Mouse (Mus musculus) liver, adult 10 weeks (tissue): ENCODE measurements around the gene Mtch1. TPM values are rescaled to one million over a fixed set of nuclear protein-coding genes. Genes with fewer than 3 reads are reported as not detected.

Experiments used
- polyA plus RNA-seq: library from polyadenylated mRNA; stranded (reverse); fragments of 350-450 nt; fragmentation: Illumina TruSeq; extraction: RNeasy Lipid Tissue Mini Kit (QIAGEN cat#74804); gene quantifications from one replicate; pipeline ENCODE4 v1.2.3, GENCODE M21; 2014; ENCODE audit warnings: low read depth, low replicate concordance

The Mtch1 gene
- polyA plus RNA-seq: 9.1 TPM

DNA sequence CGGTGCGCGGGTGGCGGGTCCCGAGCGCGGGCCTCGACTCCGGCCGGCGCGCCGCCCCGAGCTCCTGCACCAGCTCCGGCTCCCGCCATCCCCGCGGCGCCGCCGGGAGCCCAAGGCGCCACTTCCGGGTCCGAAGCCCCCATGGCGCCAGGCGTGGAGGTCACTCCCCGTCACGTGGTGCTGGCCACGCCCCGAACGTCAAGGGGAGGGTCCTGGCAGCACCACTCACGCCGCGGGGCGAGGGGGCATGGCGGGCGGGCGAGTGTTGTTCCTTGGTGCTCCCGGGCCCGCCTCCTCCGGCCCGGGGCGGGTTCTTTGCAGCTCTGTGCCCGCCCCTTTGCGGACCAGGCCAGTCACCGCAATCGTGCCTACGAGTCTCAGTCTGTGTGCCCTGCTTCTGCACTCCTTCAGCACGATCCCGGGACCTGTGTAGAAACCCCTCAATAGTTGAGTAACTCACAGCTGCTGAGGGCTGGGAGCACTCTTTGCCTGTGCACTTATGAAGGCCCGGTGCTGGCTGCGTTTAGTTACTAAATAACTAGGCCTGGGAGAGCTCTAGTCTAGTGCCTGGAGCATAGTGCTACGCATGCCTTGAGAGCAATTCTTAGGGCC is at the start of gene Mtch1:
TSS of gene Mtch1 (minus strand) at position 290 of the 612 bp plus-strand sequence.

DNA sequence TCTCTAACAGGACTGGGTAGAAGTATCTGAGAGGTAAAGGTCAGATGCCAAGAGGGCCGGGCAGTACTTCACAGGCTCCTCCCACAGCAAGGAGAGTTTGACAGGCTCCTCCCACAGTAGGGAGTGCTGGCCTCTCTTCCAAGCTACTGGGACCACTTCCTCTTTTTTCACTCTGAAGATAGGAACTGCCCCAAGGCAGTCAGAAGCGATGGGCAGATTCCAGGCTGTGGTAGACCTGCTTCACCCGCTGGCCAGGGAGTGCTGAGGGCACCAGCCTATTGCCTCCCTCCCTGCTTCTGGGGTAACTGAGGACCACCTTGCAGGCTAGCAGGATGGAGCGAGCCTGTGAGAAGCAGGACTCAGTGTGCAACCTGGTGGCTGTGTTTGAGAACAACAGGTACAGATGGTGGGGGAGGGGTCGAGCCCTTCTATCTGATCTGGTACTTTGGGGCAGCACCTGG is 13.1 kb upstream of the Mtch1 start, which contains the start of gene Fgd2:
TSS of gene Fgd2 (plus strand) at position 154 of the 461 bp plus-strand sequence.

DNA sequence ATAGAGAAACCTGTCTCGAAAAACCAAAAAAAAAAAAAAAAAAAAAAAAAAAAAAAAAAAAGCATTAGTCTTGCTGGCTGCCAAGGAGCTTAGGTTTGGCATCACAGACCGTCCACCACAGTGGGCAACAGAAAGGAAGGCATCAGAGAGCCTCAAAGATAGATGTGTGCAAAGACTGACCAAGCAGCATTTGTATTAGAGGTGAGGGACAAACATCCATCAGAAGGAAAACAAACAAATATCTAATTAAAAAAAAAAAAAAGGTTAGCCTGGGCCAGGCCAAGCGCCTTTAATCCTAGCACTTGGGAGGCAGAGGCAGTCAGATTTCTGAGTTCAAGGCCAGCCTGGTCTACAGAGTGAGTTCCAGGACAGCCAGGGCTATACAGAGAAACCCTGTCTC is 30.4 kb downstream of the Mtch1 start, which contains the start of gene Pi16:
TSS of gene Pi16 (plus strand) at position 301 of the 400 bp plus-strand sequence.

Other genes starting within 250 kb of the Mtch1 start
- not detected for gene Rab44, start 233.8 kb downstream of the Mtch1 start, polyA plus RNA-seq
- gene Cpne5, start 109.8 kb downstream of the Mtch1 start, polyA plus RNA-seq: not detected
- gene Ppil1, start 83.7 kb downstream of the Mtch1 start, polyA plus RNA-seq: 8.3 TPM
- 103 TPM for gene BC004004, start 79.1 kb downstream of the Mtch1 start, polyA plus RNA-seq
- gene Pi16, start 30.3 kb downstream of the Mtch1 start, polyA plus RNA-seq: not detected
- 0.66 TPM for gene Fgd2, start 13.0 kb upstream of the Mtch1 start, polyA plus RNA-seq
- 19.7 TPM for gene Pim1, start 142.8 kb upstream of the Mtch1 start, polyA plus RNA-seq
- gene Gm17657, start 201.7 kb upstream of the Mtch1 start, polyA plus RNA-seq: not detected
- 0.85 TPM for gene Tbc1d22b, start 201.9 kb upstream of the Mtch1 start, polyA plus RNA-seq
- not detected for gene Tmem217, start 204.5 kb upstream of the Mtch1 start, polyA plus RNA-seq